Mouse (Mus musculus): ENCODE measurements around the gene Cdx2. TPM values are rescaled to one million over a fixed set of nuclear protein-coding genes. Genes with fewer than 3 reads are reported as not detected.

Cdx2 gene
- total and polyA plus RNA-seq, 3 experiments = not detected

- TF ChIP-seq MYC (IDR thresholded peaks at IDR 0.05; ENCODE audit: low read depth, low read length) = 0 out of 2 replicates have a peak, but pooled peaks have one; percentile 22
- no peak for TF ChIP-seq HCFC1 (IDR thresholded peaks at IDR 0.05; ENCODE audit: low read depth, low read length)
- no peak for TF ChIP-seq POLR2A (IDR thresholded peaks at IDR 0.05; ENCODE audit: low read depth, low read length)
- TF ChIP-seq MEF2A (IDR thresholded peaks at IDR 0.05; ENCODE audit: borderline replicate concordance, low read depth, low read length) = no peak
- no peak for TF ChIP-seq JUND (conservative IDR thresholded peaks at IDR 0.05; ENCODE audit: low read depth, low read length)
- no peak; the same call in 1 of the 2 replicates for TF ChIP-seq SIN3A (IDR thresholded peaks at IDR 0.05; ENCODE audit: low read length)
- TF ChIP-seq TCF12 (IDR thresholded peaks at IDR 0.05; ENCODE audit: low read depth, low read length) = no peak; the same call in 1 of the 2 replicates
- 0 out of 2 replicates have a peak, but pooled peaks have one; percentile 12 for TF ChIP-seq ELF1 (IDR thresholded peaks at IDR 0.05; ENCODE audit: low read depth, low read length)
Observed at GRCm38 (mm10) chr5:147323237-147323917, 16.3 kb upstream of the Cdx2 start (continued).

DNA sequence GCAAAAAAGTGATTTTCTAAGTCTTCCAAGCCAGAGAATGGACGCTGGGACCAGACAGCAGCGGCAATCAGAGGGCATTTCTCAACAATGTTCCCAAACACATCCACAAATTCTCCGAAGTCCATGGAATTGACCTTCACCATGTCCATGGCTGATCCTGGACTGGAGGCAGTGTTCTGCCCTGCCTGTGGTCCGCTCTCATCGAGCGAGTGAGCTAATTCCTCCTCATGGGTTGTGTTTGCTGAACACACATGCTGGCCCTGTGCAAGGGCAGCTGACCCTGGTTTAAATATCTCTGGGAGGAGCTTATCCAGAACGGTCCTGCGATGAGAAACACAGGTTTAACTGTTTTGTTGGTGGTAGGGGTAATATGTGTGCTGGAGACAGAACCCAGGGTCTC lies 15.1 kb upstream of the Cdx2 start, which contains the start of gene Urad:
Gene Urad (minus strand): TSS at position 258 of the 400 bp plus-strand sequence.
- no peaks in the 10 kb centered on the region for H3K4me1 ChIP-seq (ENCODE audit: control insufficient read depth in 1 of 2, insufficient read depth in 2 of 2)
- no peaks in the 10 kb centered on the region for H3K79me2 ChIP-seq (replicated peaks; ENCODE audit: control insufficient read depth, extremely low read depth, insufficient read depth, poor library complexity, severe bottlenecking)
- H3K27ac ChIP-seq (ENCODE audit: insufficient read depth, low read depth) = no peak within 1 kb of the TSS
- no peak within 1 kb of the TSS for H3K9ac ChIP-seq (ENCODE audit: insufficient read depth, low read depth)
- H3K4me2 ChIP-seq (ENCODE audit: insufficient read depth, low read depth, poor library complexity, severe bottlenecking) = peak within 1 kb of the TSS; percentile 46; the same call in 1 of the 2 replicates
- no peaks in the 10 kb centered on the region for H3K36me3 ChIP-seq (replicated peaks in 1 of 2; ENCODE audit: control insufficient read depth in 1 of 2, insufficient read depth in 1 of 2, low read length in 1 of 2)
- H3K27me3 ChIP-seq (replicated peaks) = peaks cover 21% of the 10 kb centered on the region
- H3K9me3 ChIP-seq (replicated peaks; ENCODE audit: low read length) = no peaks in the 10 kb centered on the region
- DNase-seq (ENCODE audit: extremely low read depth) = no peak
- in situ Hi-C loops (cut with MboI; ENCODE audit: low pct_ligation_motif_present, low pct_unique_long_range_greater_than_20kb, low sequenced_read_pairs) (loop anchor here (25.0 kb wide), 1 partner anchor 635 kb away; no protein-coding TSS in a partner anchor), dilution Hi-C loops (cut with MboI; ENCODE audit: extremely low pct_ligation_motif_present, extremely low pct_unique_long_range_greater_than_20kb, low sequenced_read_pairs) (no loop called here)
- TF ChIP-seq USF1 (IDR thresholded peaks at IDR 0.05; ENCODE audit: low read depth, low read length) (no peak), MAFK (IDR thresholded peaks at IDR 0.05; ENCODE audit: insufficient replicate concordance, low read length) (no peak), UBTF (IDR thresholded peaks at IDR 0.05; ENCODE audit: low read depth, low read length) (no peak), MXI1 (IDR thresholded peaks at IDR 0.05; ENCODE audit: low read depth, low read length) (no peak), SMC3 (IDR thresholded peaks at IDR 0.05; ENCODE audit: low read depth, low read length) (no peak), HCFC1 (IDR thresholded peaks at IDR 0.05; ENCODE audit: low read depth, low read length) (no peak), JUND (conservative IDR thresholded peaks at IDR 0.05; ENCODE audit: low read depth, low read length) (no peak), NRF1 (IDR thresholded peaks at IDR 0.05; ENCODE audit: low read depth, low read length) (no peak), JUN (IDR thresholded peaks at IDR 0.05; ENCODE audit: insufficient read depth, low read depth, low read length) (no peak), NELFE (IDR thresholded peaks at IDR 0.05; ENCODE audit: low read depth, low read length) (no peak), SIN3A (IDR thresholded peaks at IDR 0.05; ENCODE audit: low read length) (no peak), ELF1 (IDR thresholded peaks at IDR 0.05; ENCODE audit: low read depth, low read length) (no peak), IRF4 (IDR thresholded peaks at IDR 0.05; ENCODE audit: low read depth, low read length) (no peak), POLR2AphosphoS2 (IDR thresholded peaks at IDR 0.05; ENCODE audit: low read depth, low read length) (no peak), POLR2A (IDR thresholded peaks at IDR 0.05; ENCODE audit: low read depth, low read length) (no peak)
- no peak within 1 kb of the TSS for H3K4me3 ChIP-seq (replicated peaks in 1 of 3; ENCODE audit: low read depth in 2 of 3, low read length in 2 of 3, poor library complexity in 1 of 3)
